Mouse (Mus musculus) heart, embryonic 15.5 days (tissue): Measurements from ENCODE around the gene Agrn. TPM values are rescaled to one million over a fixed set of nuclear protein-coding genes. Genes with fewer than 3 reads are reported as not detected.

Experiments used
- microRNA-seq: library from miRNA; unstranded; fragments of <30 nt; microRNA quantifications from one replicate; pipeline ENCODE4, GENCODE M21; 2016
- polyA plus RNA-seq: library from polyadenylated mRNA; unstranded; fragments of >200 nt; fragmentation: Nextera tagmentation; extraction: Ambion mirVana; gene quantifications from 2 replicates; pipeline ENCODE4 v1.2.1, GENCODE M21; 2015

Agrn gene
- polyA plus RNA-seq, 1 experiment from 2014 or later: 38.0 TPM

Small RNAs within 50 kb of the gene (microRNA-seq; reads per million reads assigned to microRNA genes)
- 3.8 reads per million, percentile 13 among the genes with 10 or more reads in this experiment for gene Mir7658

Other genes with a start within 250 kb of the Agrn start
- gene C1qtnf12, start 235.2 kb downstream of the Agrn start, polyA plus RNA-seq: 24.9 and 31.3 TPM in 2 replicates
- gene B3galt6, start 204.8 kb downstream of the Agrn start, polyA plus RNA-seq: 7.7 and 10.0 TPM in 2 replicates
- 105 and 127 TPM in 2 replicates for gene Sdf4, start 204.6 kb downstream of the Agrn start, polyA plus RNA-seq
- gene Tnfrsf4, start 183.6 kb downstream of the Agrn start, polyA plus RNA-seq: 0.36 and 0.55 TPM in 2 replicates
- 1.9 and 2.9 TPM in 2 replicates for gene Tnfrsf18, start 171.3 kb downstream of the Agrn start, polyA plus RNA-seq
- 0.59 and 1.1 TPM in 2 replicates for gene Ttll10, start 138.1 kb downstream of the Agrn start, polyA plus RNA-seq
- gene 9430015G10Rik, start 87.5 kb downstream of the Agrn start, polyA plus RNA-seq: 11.6 and 19.4 TPM in 2 replicates
- gene Rnf223, start 67.0 kb downstream of the Agrn start, polyA plus RNA-seq: 0.19 and 0.30 TPM in 2 replicates
- gene Isg15, start 3.3 kb upstream of the Agrn start, polyA plus RNA-seq: 2.7 and 8.7 TPM in 2 replicates
- 3.0 and 5.0 TPM in 2 replicates for gene AW011738, start 5.8 kb upstream of the Agrn start, polyA plus RNA-seq
- gene Perm1, start 18.4 kb upstream of the Agrn start, polyA plus RNA-seq: 9.7 and 10.8 TPM in 2 replicates
- gene Plekhn1, start 37.4 kb upstream of the Agrn start, polyA plus RNA-seq: 11.6 and 17.5 TPM in 2 replicates
- gene Noc2l, start 38.5 kb upstream of the Agrn start, polyA plus RNA-seq: 29.1 and 46.4 TPM in 2 replicates
- gene Samd11, start 58.2 kb upstream of the Agrn start, polyA plus RNA-seq: 0.31 and 1.0 TPM in 2 replicates
- gene Vmn2r-ps159, start 133.6 kb upstream of the Agrn start, polyA plus RNA-seq: not detected in 2 replicates